Mouse (Mus musculus): ENCODE data around the gene Gm5773. TPM values are rescaled to one million over a fixed set of nuclear protein-coding genes. Genes with fewer than 3 reads are reported as not detected.
"Not testable (repeated sequence)": the region's sequence is repeated elsewhere in the genome, so short reads cannot be mapped to it uniquely, and the experiment has no call there.

Gm5773 gene
- total RNA-seq (2021): not detected

- intact Hi-C loops (cut with DNase I); DNase-seq (ENCODE audit: low spot score in 2 of 2): not testable (repeated sequence)
These were observed at the start of gene Gm5773 for GRCm38 (mm10) chr3:93772700-93773099. TSS of gene Gm5773 (plus strand) at chr3:93773000.

- DNase-seq (ENCODE audit: low spot score in 2 of 2); intact Hi-C loops (cut with DNase I): not testable (repeated sequence)
These were observed 27.3 kb upstream of the Gm5773 start for GRCm38 (mm10) chr3:93745475-93745874.

DNA sequence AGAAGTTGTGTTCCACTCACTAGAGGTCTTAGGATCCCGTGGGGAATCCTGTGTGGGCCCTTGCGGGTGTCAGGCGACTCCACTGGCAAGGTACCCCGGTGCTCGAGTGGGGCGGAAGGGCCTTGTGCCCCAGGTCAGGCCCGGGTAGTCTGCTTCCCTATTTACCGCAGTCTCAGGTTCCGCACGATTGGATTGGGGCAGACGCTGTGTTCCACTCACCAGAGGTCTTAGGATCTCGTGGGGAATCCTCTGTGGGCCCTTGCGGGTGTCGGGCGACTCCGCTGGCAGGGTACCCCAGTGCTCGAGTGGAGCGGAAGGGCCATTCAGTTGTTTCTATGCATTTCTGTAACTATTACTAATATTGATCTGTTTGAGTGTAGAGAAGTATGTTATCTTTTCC, 18.8 kb upstream of the Gm5773 start:
- DNase-seq (ENCODE audit: low spot score in 2 of 2); intact Hi-C loops (cut with DNase I): not testable (repeated sequence)

- DNase-seq (ENCODE audit: low spot score in 2 of 2): not testable (repeated sequence)
These were observed 23.3 kb downstream of the Gm5773 start, which contains the start of gene Tdpoz4 for GRCm38 (mm10) chr3:93796098-93796497. TSS of gene Tdpoz4 (plus strand) at chr3:93796398.

GRCm38 (mm10) chr3:93813341-93813740, 40.5 kb downstream of the Gm5773 start:
- intact Hi-C loops (cut with DNase I); DNase-seq (ENCODE audit: low spot score in 2 of 2): not testable (repeated sequence)

More at GRCm38 (mm10) chr3:93796098-93796497, 23.3 kb downstream of the Gm5773 start, which contains the start of gene Tdpoz4:
- intact Hi-C loops (cut with DNase I): not testable (repeated sequence)

Other genes starting within 250 kb of the Gm5773 start
- gene S100a10, start 217.9 kb upstream of the Gm5773 start, total RNA-seq (2021): 10 to 100 TPM; 35.9 to 41.5 TPM
- gene Tdpoz2, start 120.3 kb upstream of the Gm5773 start, total RNA-seq (2021): not detected
- gene Tdpoz1, start 96.7 kb upstream of the Gm5773 start, total RNA-seq (2021): not detected
- gene Gm37596, start 79.9 kb upstream of the Gm5773 start, total RNA-seq (2021): not detected
- not detected for gene Tdpoz4, start 23.4 kb downstream of the Gm5773 start, total RNA-seq (2021)
- not detected for gene Tdpoz3, start 53.0 kb downstream of the Gm5773 start, total RNA-seq (2021)
- gene Gm9117, start 170.5 kb downstream of the Gm5773 start, total RNA-seq (2021): not detected
- gene Tdpoz5, start 188.3 kb downstream of the Gm5773 start, total RNA-seq (2021): not detected